Mouse (Mus musculus) hindbrain, embryonic 12.5 days (tissue): ENCODE data around the gene Lifr. TPM values are rescaled to one million over a fixed set of nuclear protein-coding genes. Genes with fewer than 3 reads are reported as not detected.

ENCODE experiments used
- ATAC-seq: fragments of 200-750 bp; cut with Nextera tagmentation; 2 replicates; pipeline ENCODE4 v1.8.0; 2017; ENCODE audit warnings: moderate TSS enrichment; ENCODE audit not compliant: low FRiP score
- H3K27ac ChIP-seq: fragments of 300-500 bp; sonication (generic); 2 replicates; pipeline ENCODE4 v1.5.1; 2016; ENCODE audit warnings: mild to moderate bottlenecking
- H3K27me3 ChIP-seq: fragments of 300-500 bp; sonication (generic); 2 replicates; pipeline ENCODE4 v1.6.1; 2016; ENCODE audit warnings: mild to moderate bottlenecking
- H3K36me3 ChIP-seq: fragments of 300-500 bp; sonication (generic); 2 replicates; pipeline ENCODE4 v1.6.1; 2016; ENCODE audit warnings: mild to moderate bottlenecking
- H3K4me1 ChIP-seq: fragments of 300-500 bp; sonication (generic); 2 replicates; pipeline ENCODE4 v1.6.1; 2016
- H3K4me2 ChIP-seq: fragments of 300-500 bp; sonication (generic); replicated peaks from 2 replicates; pipeline ENCODE4 v1.6.1; 2016; ENCODE audit warnings: mild to moderate bottlenecking
- H3K4me3 ChIP-seq: fragments of 300-500 bp; sonication (generic); 2 replicates; pipeline ENCODE4 v1.5.1; 2016; ENCODE audit warnings: mild to moderate bottlenecking
- H3K9ac ChIP-seq: fragments of 300-500 bp; sonication (generic); 2 replicates; pipeline ENCODE4 v1.6.1; 2016; ENCODE audit warnings: mild to moderate bottlenecking, moderate library complexity
- H3K9me3 ChIP-seq: fragments of 300-500 bp; sonication (generic); replicated peaks from 2 replicates; pipeline ENCODE4 v1.6.1; 2016; ENCODE audit warnings: mild to moderate bottlenecking
- WGBS: fragments of 180-500 bp; shearing (Covaris S2); methylation state at CpG from one replicate; pipeline ENCODE4 v1.1.7; 2016; 5-methylcytosine and 5-hydroxymethylcytosine counted together
- polyA plus RNA-seq: library from polyadenylated mRNA; unstranded; fragments of >200 nt; fragmentation: Nextera tagmentation; extraction: Ambion mirVana; gene quantifications from 2 replicates; pipeline ENCODE4 v1.2.1, GENCODE M21; 2016

The Lifr gene
- polyA plus RNA-seq, 1 experiment from 2014 or later, result 16.5 TPM

DNA sequence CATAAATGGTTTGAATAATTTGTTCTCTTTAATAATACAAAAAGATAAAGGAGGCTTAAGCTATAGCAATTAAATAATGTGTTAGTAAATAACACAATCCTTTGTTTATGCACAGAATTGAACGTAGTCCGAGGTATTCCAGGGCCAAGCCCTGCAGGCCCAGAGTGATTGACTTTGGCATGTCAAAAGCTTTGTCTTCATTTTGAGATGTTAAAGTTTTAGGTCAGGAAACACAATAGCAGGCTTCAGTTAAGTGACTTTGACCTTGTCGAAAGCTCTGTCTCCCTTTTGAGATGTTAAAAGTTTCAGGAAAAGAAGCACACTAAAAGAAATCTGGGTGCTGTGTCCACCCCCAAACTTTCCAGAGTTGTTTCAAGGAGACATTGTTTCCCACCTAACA, 26.3 kb downstream of the Lifr start:
- Histone ChIP-seq H3K27ac (no peak overlapping the region), H3K27me3 (no peaks in the 10 kb centered on the region), H3K9ac (no peak overlapping the region), H3K4me3 (no peak overlapping the region), H3K4me2 (no peak overlapping the region), H3K36me3 (no peaks in the 10 kb centered on the region), H3K9me3 (no peaks in the 10 kb centered on the region), H3K4me1 (0 out of 2 replicates have a peak, but pooled peaks cover 4% of the 10 kb centered on the region)
- no peak for ATAC-seq
- 48% methylated on average over 3 of the region's 3 CpGs for WGBS

DNA sequence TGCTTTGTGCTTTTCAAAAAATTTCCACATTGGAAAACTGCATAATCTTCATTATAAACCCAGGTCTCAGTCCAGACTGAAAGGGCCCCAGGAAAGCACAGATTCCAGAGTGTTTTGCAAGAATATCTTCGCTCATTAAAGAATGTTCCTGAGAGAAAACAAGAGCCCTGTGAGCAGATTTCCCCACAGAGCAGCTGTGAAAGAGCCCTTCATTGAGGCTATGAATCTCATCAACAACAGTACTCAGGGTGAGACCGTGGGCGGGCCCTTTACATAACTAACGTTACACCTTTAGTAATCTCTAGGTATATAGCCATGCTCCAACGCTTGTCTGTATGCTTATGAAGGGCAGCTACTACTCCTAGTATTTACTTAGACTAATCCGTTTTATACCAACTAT, 27.5 kb downstream of the Lifr start:
- no peak for ATAC-seq
- H3K4me2 ChIP-seq, result no peak overlapping the region
- H3K27me3 ChIP-seq, result no peaks in the 10 kb centered on the region
- H3K9ac ChIP-seq, result no peak overlapping the region
- no peak overlapping the region for H3K27ac ChIP-seq
- WGBS, result 80% methylated on average over 6 of the region's 6 CpGs
- no peak overlapping the region for H3K4me3 ChIP-seq
- no peaks in the 10 kb centered on the region for H3K9me3 ChIP-seq
- no peaks in the 10 kb centered on the region for H3K36me3 ChIP-seq
- 0 out of 2 replicates have a peak, but pooled peaks cover 4% of the 10 kb centered on the region for H3K4me1 ChIP-seq

DNA sequence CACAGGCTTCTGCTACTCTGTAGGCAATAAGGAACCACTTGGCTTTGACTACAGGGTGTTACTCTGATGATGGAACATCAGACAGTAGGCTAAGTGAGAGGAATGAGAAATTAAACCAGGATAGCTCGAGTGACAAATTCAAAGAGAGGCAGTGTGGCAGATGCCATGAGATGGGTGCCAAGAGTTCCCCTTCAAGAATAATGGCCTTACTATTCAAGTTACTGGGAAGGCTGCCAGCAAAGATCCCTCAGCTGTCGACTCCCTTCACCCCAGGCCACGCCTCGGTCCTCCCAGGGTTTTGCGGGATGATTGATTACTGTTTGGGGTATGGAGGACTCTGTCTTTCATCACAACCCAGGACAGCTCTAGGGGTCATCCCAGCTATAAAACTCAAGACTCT, 28.4 kb downstream of the Lifr start:
- no peak overlapping the region for H3K9ac ChIP-seq
- no peaks in the 10 kb centered on the region for H3K9me3 ChIP-seq
- no peaks in the 10 kb centered on the region for H3K27me3 ChIP-seq
- H3K4me3 ChIP-seq, result no peak overlapping the region
- ATAC-seq, result peak; percentile 92
- no peaks in the 10 kb centered on the region for H3K36me3 ChIP-seq
- H3K4me1 ChIP-seq, result 0 out of 2 replicates have a peak, but pooled peaks cover 7% of the 10 kb centered on the region
- no peak overlapping the region for H3K27ac ChIP-seq
- H3K4me2 ChIP-seq, result no peak overlapping the region
- 40% methylated on average over 5 of the region's 5 CpGs for WGBS

DNA sequence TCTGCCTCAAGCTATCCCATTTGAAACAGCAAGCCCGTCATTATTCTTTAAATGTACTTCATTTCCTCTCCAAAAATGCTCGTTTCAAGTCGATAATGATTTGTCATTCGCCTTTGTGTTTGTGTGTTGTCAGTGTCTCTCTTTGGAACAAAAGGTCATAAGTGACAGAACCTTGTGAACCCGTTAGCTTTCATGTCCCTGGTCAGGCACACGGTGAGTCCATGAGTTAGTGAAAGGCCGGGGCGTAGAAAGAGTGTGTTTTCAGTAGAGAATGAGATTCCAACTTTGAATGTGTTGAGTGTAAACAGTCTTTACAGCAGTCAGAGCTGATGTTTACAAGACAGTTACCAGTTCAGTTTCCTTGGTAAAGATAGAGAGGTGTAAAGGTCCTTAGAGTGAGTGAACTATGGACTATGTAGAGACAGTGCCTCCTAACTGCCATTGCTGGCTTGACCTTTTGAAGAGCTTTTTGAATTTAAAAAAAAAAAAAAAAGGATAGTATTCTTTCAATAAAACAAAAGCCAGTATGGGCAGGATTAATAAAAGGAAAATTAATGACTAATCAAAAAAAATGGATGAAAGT, 29.6 kb downstream of the Lifr start:
- ATAC-seq, result no peak

DNA sequence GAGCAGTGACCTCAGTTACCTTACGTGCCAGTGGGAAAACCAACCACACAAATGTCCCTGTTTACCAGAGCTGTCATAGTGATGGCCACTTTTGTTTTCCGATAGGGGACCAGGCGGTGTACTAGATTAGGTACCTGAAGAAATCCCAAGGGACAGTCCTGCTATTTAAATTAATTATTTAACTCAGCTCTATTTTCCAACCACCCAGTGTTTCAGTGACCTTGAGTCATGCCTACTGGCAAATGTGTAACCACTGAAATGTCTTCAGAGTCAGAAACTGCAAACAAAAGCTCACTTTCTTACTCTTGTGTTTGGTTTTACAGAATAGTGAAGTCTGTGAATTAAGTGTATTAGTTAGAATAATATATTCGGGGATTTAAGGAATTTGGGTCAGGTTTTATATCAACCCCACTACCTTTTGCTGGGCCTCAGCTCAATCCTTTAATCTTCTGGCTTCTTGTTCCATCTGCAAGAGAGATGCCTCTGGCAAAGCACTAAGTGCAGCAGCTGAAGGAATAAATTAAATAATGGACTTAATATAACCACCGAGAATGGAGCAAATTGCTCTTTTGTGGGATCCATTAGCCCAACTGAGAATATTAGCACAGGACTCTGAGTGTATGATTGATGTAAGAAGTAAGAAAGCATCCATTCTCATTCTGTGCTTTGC, 33.5 kb downstream of the Lifr start:
- Histone ChIP-seq H3K4me3 (no peak overlapping the region), H3K27me3 (peaks cover 2% of the 10 kb centered on the region; the same call in 1 of the 2 replicates), H3K9ac (no peak overlapping the region), H3K4me1 (0 out of 2 replicates have a peak, but pooled peaks cover 3% of the 10 kb centered on the region), H3K9me3 (no peaks in the 10 kb centered on the region), H3K36me3 (no peaks in the 10 kb centered on the region), H3K27ac (no peak overlapping the region), H3K4me2 (no peak overlapping the region)
- WGBS, result 58% methylated on average over 5 of the region's 5 CpGs
- ATAC-seq, result no peak

More for the DNA sequence above, 29.6 kb downstream of the Lifr start:
- Histone ChIP-seq H3K4me1 (0 out of 2 replicates have a peak, but pooled peaks cover 7% of the 10 kb centered on the region), H3K27me3 (peaks cover under 1% of the 10 kb centered on the region; the same call in 1 of the 2 replicates), H3K4me3 (no peak overlapping the region), H3K27ac (no peak overlapping the region), H3K36me3 (no peaks in the 10 kb centered on the region), H3K4me2 (no peak overlapping the region), H3K9me3 (no peaks in the 10 kb centered on the region), H3K9ac (no peak overlapping the region)
- WGBS, result 68% methylated on average over 8 of the region's 8 CpGs

DNA sequence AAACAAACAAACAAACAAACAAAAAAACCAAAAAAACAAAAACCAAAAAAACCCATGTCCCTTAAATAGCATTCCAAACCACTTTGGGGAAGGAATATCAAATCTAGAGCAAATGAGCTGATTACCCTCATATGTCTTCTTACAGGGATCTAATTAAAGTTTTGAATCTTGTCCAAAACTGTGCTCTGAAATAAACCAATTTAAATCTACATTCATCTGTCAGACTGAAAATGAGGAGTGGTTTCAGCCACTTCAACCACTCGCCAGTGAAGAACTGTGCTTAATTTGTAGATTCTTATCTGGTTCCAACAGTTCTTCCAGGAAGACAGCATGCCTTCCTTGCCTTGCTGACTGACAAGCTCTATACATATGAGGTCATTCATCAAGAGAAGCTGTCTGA, 35.8 kb downstream of the Lifr start:
- Histone ChIP-seq H3K4me1 (peaks cover 15% of the 10 kb centered on the region), H3K9me3 (no peaks in the 10 kb centered on the region), H3K27ac (no peak overlapping the region), H3K9ac (no peak overlapping the region), H3K4me2 (no peak overlapping the region), H3K36me3 (no peaks in the 10 kb centered on the region), H3K27me3 (peaks cover 7% of the 10 kb centered on the region), H3K4me3 (no peak overlapping the region)
- 55% methylated on average over 1 of the region's 1 CpGs for WGBS
- no peak for ATAC-seq

DNA sequence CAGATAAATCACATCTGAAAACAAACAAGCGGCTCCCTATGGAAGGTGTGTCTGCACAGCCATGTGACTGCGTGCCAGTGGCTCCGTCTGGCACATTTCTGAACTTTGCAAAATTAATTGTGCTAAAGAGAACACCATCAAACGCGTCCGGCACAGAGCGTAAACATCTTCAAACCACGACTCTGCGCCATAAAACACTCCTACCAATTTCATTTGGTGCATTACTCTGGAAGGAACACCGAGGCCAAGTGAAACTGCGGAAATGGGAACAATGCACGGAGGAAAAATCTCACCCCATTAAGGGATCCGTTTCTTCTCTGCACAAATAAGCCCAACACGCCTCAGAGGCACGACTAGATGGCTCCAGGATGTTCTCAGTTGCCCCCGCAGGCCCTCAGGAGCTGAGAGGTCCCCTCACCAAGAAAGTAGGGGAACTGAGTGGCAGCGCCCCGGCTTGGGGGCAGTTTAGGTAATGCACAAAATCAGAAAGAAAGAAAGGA, 38.3 kb downstream of the Lifr start:
- no peaks in the 10 kb centered on the region for H3K9me3 ChIP-seq

DNA sequence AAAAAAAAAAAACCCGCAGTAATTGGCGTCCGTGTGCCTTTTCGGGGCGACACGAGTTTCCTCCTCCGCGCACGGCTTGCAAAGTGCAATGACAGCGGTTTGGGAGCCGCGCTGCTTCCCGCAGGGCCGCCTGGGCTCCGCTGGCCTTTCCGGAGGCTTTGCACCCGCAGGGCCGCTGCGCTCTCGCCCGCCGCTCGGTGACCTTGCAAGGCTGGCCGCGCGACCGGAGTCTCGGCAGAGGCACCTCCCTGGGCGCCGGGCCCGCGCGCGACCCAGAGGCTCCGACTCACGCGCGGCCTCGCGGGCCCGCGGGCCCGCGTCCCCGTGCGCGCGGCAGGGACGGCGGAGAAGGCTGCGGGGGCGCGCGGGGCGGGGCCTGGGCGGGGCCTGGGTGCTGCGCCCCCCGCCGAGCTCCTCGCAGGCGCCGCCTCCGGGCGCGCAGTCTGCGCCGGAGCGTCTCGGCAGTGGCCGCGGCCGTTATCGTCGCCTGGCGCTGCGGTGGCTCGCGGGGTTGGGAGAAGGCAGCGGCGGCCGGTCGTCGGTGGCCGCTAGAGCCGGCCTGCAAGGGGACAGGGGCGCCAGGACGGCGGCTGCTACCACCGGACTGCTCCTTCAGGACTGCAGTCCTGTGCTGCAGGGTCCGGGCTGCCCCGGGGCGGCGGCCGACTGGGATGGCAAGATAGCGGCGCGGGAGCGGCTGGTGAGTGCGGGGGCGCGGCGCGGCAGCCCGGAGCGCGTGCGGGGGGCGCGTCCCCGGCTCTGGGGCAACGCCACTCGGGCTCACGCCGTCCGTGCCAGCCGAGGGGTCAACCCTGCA, 38.9 kb downstream of the Lifr start:
- peak overlapping the region; percentile 89 for H3K27ac ChIP-seq
- WGBS, result under 1% methylated on average over 85 of the region's 116 CpGs
- no peaks in the 10 kb centered on the region for H3K9me3 ChIP-seq
- H3K9ac ChIP-seq, result peak overlapping the region; percentile 82
- H3K4me3 ChIP-seq, result peak overlapping the region; percentile 81
- peak; percentile 94 for ATAC-seq
- H3K27me3 ChIP-seq, result peaks cover 13% of the 10 kb centered on the region
- peak overlapping the region; percentile 88 for H3K4me2 ChIP-seq
- H3K4me1 ChIP-seq, result peaks cover 12% of the 10 kb centered on the region
- no peaks in the 10 kb centered on the region for H3K36me3 ChIP-seq

More for the DNA sequence above, 38.3 kb downstream of the Lifr start:
- peak overlapping the region; percentile 89; the same call in 1 of the 2 replicates for H3K27ac ChIP-seq
- H3K4me1 ChIP-seq, result peaks cover 12% of the 10 kb centered on the region
- peak overlapping the region; percentile 82 for H3K9ac ChIP-seq
- whole genome bisulfite sequencing, result 3% methylated on average over 18 of the region's 18 CpGs
- H3K4me3 ChIP-seq, result peak overlapping the region; percentile 81
- H3K36me3 ChIP-seq, result no peaks in the 10 kb centered on the region
- peak overlapping the region; percentile 88 for H3K4me2 ChIP-seq
- peaks cover 13% of the 10 kb centered on the region for H3K27me3 ChIP-seq
- ATAC-seq, result peak; percentile 7; the same call in 1 of the 2 replicates

DNA sequence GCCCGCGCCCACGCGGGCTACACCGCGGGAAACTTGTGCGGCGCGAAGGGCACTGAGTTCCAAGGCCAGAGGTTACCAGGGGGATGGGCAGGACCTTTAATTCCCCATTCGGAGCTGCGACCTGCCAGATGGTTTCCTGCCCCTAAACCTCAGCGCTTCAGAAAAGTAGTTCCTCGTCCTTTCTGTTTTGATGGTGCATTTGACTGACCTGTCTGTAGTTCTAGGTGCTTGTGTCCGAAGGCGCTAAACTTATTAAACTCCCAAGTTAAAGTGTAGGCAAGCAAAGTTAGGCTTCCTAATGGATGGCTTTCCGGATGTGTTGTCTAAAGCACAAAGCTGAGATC, 39.5 kb downstream of the Lifr start:
- no peak for ATAC-seq
- 0% methylated on average over 16 of the region's 16 CpGs for WGBS
- Histone ChIP-seq H3K4me2 (peak overlapping the region; percentile 88), H3K4me1 (peaks cover 12% of the 10 kb centered on the region), H3K4me3 (peak overlapping the region; percentile 81), H3K27ac (peak overlapping the region; percentile 89), H3K36me3 (no peaks in the 10 kb centered on the region), H3K9ac (peak overlapping the region; percentile 82), H3K27me3 (peaks cover 13% of the 10 kb centered on the region), H3K9me3 (no peaks in the 10 kb centered on the region)

DNA sequence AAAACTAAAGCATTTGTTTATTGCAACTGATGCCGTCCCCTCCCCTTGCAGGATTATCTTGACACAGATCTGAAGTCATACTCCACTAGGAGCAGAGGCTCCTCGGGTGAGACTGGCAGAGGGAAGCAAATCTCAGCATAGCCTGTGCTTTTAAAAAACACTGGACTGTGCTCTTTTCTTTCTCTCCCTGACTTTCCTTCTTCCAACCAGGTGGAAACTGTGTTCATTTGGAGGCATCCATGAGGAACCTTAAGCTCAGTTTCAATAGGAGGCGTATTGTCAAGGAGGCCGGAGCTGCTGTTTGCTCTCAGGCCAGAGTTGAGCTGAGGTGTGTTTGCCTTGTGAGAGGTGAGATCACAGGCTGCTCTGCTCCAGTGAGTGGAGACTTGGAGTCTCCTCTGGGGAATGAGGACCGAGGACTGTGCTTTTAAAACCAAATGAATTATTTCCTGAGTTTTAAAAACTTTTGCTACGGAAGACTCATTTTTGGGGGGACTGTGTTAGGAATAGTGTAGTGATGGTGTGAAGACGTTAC, 40.3 kb downstream of the Lifr start:
- WGBS, result 28% methylated on average over 7 of the region's 7 CpGs
- no peak for ATAC-seq

DNA sequence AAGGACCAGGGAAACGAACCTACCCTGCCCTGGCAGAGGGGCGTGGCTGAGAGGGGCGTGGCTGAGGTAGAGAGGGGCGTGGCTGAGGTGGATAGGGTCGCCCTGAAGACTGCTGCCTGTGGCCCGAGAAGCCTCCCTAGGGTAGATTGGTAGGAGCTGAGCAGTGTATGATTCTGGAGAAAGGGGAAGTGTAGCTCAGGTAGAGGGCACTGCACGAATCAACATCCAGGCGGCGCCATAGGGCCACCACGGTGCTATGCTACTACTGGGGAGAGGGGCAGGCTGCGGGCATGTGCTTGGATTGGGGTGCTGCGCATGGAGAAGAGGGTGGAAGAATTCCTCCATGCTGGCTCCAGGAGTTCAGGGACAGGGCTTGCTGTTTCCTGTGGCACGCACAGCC, 42.3 kb downstream of the Lifr start:
- peaks cover 11% of the 10 kb centered on the region; the same call in 1 of the 2 replicates for H3K27me3 ChIP-seq
- no peak overlapping the region for H3K27ac ChIP-seq
- no peak overlapping the region for H3K4me3 ChIP-seq
- H3K4me1 ChIP-seq, result peaks cover 12% of the 10 kb centered on the region
- no peak for ATAC-seq
- H3K9ac ChIP-seq, result no peak overlapping the region
- WGBS, result 48% methylated on average over 13 of the region's 13 CpGs
- no peaks in the 10 kb centered on the region for H3K36me3 ChIP-seq
- no peaks in the 10 kb centered on the region for H3K9me3 ChIP-seq
- H3K4me2 ChIP-seq, result no peak overlapping the region

More for the DNA sequence above, 40.3 kb downstream of the Lifr start:
- Histone ChIP-seq H3K27me3 (peaks cover 11% of the 10 kb centered on the region; the same call in 1 of the 2 replicates), H3K4me3 (peak overlapping the region; percentile 81), H3K27ac (no peak overlapping the region), H3K4me1 (peaks cover 12% of the 10 kb centered on the region), H3K9me3 (no peaks in the 10 kb centered on the region), H3K9ac (no peak overlapping the region), H3K4me2 (peak overlapping the region; percentile 88), H3K36me3 (no peaks in the 10 kb centered on the region)
